Mouse (Mus musculus): ENCODE results near the gene Gba. TPM values are rescaled to one million over a fixed set of nuclear protein-coding genes. Genes with fewer than 3 reads are reported as not detected.

Gene Gba
- polyA plus RNA-seq, 1 experiment from 2014 or later, result 26.3 TPM

DNA sequence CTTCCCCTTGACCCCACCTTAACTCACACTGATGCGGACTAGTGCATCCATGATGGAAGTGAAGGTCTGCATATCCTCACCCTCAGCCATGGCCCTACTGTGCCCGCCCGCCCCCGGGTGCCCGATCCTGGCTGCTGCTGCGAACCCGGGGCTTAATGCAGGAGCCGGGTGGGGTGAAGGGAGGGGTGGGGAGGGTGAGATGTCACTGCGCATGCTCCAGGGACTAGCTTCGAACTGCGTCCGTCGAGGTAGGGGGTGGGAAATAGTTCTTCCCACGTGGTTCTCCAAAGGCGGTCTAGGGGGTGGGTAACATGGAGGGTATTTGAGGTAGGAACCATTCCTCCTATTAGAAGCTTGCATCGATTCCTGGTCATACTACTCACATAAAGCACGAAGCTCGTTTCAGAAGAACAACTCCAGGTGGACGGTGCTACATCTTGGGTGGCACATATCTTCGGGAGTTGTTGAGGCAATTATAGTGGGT, 43.0 kb downstream of the Gba start, which contains the start of gene Krtcap2:
Gene Krtcap2 (plus strand): TSS at position 279 of the 484 bp plus-strand sequence.
- 7% methylated on average over 20 of the region's 20 CpGs for WGBS (ENCODE audit: insufficient replicate concordance)
- Histone ChIP-seq H3K9me3 (ENCODE audit: low read length) (no peaks in the 10 kb centered on the region), H3K4me3 (ENCODE audit: low read depth, low read length) (peak within 1 kb of the TSS; percentile 65), H3K9ac (replicated peaks) (peak within 1 kb of the TSS; percentile 70), H3K36me3 (replicated peaks; ENCODE audit: insufficient read depth, low read length) (peaks cover 5% of the 10 kb centered on the region; the same call in 1 of the 2 replicates), H3K27ac (ENCODE audit: low read depth) (peak within 1 kb of the TSS; percentile 64), H3K4me2 (ENCODE audit: low read depth, low read length) (peak within 1 kb of the TSS; percentile 89), H3K27me3 (ENCODE audit: insufficient read depth, low read length) (peaks cover 14% of the 10 kb centered on the region), H3K4me1 (ENCODE audit: insufficient read depth) (peaks cover 39% of the 10 kb centered on the region)
- no peak for TF ChIP-seq EP300 (IDR thresholded peaks at IDR 0.05; ENCODE audit: low read depth)
- no peak for TF ChIP-seq CTCF (IDR thresholded peaks at IDR 0.05; ENCODE audit: low read depth)
- DNase-seq (no peak), ATAC-seq (no peak)

DNA sequence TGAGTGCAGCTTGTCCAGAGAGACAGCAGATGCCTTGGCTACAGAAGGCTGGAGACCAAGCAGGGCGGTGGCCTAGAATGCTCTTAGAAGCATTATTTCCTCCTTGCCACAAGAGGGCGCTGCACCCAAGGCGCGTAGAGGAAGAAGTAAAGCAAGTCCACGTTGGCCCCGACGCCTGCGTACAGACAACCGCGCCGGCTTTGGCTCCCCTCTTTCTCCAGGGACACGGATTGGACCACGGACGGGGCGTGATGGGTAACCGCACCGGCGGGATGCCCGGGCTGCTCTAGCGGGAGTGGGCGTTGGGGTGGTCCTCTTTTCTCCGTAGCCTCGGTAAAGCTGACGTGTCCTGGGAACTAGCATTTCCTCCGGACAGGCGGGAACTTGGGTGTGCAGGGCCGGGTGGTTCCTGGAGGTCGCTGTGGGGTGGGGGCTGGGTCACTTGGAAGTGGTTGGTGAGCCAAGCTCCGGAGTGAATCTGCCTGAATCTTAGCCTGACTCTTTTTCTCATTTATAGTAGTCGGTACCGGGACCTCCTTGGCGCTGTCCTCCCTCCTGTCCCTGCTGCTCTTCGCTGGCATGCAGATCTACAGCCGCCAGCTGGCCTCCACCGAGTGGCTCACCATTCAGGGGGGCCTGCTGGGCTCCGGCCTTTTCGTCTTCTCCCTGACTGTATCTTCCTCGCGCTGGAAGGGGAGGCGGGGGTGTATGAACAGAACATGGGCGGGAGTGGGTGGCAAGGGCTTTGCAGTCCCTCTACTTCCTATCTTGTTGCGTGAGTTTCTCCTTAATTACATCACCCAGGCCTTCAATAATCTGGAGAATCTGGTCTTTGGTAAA, 43.8 kb downstream of the Gba start, which contains the start of gene Trim46:
Gene Trim46 (minus strand): TSS at position 49 of the 840 bp plus-strand sequence.
- peak; percentile 99 for TF ChIP-seq CTCF (IDR thresholded peaks at IDR 0.05; ENCODE audit: low read depth)
- no peak for TF ChIP-seq EP300 (IDR thresholded peaks at IDR 0.05; ENCODE audit: low read depth)
- Histone ChIP-seq H3K9me3 (ENCODE audit: low read length) (no peaks in the 10 kb centered on the region), H3K27ac (ENCODE audit: low read depth) (peak within 1 kb of the TSS; percentile 64), H3K27me3 (ENCODE audit: insufficient read depth, low read length) (peaks cover 14% of the 10 kb centered on the region), H3K36me3 (replicated peaks; ENCODE audit: insufficient read depth, low read length) (peaks cover 5% of the 10 kb centered on the region; the same call in 1 of the 2 replicates), H3K4me2 (ENCODE audit: low read depth, low read length) (peak within 1 kb of the TSS; percentile 89), H3K9ac (replicated peaks) (peak within 1 kb of the TSS; percentile 70), H3K4me3 (ENCODE audit: low read depth, low read length) (peak within 1 kb of the TSS; percentile 65), H3K4me1 (ENCODE audit: insufficient read depth) (peaks cover 46% of the 10 kb centered on the region)
- peak; percentile 57 for ATAC-seq
- 1% methylated on average over 40 of the region's 42 CpGs for WGBS (ENCODE audit: insufficient replicate concordance)
- peak; percentile 89 for DNase-seq

DNA sequence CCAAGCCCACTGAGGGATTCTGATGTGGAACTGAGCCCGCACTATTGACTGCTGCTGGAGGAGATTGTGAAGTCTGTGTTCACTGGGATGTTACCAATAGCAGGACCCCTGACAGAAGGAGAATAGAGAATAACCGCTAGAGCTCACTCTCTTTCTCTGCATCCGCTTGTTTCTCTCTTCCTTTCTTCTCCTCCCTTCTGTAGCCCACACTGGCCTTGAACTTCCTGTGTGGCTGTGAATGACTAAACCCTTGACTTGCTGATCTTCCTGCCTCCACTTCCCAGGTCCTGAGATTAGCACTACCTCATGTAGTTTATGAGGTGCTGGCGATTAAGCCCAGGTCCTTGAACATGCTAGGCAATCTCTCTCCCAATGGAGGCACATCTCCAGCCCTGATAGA, 44.7 kb downstream of the Gba start:
- Histone ChIP-seq H3K27ac (ENCODE audit: low read depth) (no peak overlapping the region), H3K9ac (replicated peaks) (no peak overlapping the region), H3K27me3 (ENCODE audit: insufficient read depth, low read length) (peaks cover 14% of the 10 kb centered on the region), H3K4me1 (ENCODE audit: insufficient read depth) (peaks cover 51% of the 10 kb centered on the region), H3K36me3 (replicated peaks; ENCODE audit: insufficient read depth, low read length) (peaks cover 5% of the 10 kb centered on the region; the same call in 1 of the 2 replicates), H3K4me3 (ENCODE audit: low read depth, low read length) (no peak overlapping the region), H3K4me2 (ENCODE audit: low read depth, low read length) (peak overlapping the region; percentile 89), H3K9me3 (ENCODE audit: low read length) (no peaks in the 10 kb centered on the region)
- no peak for ATAC-seq
- DNase-seq, result no peak
- TF ChIP-seq EP300 (IDR thresholded peaks at IDR 0.05; ENCODE audit: low read depth) (no peak), CTCF (IDR thresholded peaks at IDR 0.05; ENCODE audit: low read depth) (no peak)
- WGBS (ENCODE audit: insufficient replicate concordance), result 63% methylated on average over 4 of the region's 4 CpGs

DNA sequence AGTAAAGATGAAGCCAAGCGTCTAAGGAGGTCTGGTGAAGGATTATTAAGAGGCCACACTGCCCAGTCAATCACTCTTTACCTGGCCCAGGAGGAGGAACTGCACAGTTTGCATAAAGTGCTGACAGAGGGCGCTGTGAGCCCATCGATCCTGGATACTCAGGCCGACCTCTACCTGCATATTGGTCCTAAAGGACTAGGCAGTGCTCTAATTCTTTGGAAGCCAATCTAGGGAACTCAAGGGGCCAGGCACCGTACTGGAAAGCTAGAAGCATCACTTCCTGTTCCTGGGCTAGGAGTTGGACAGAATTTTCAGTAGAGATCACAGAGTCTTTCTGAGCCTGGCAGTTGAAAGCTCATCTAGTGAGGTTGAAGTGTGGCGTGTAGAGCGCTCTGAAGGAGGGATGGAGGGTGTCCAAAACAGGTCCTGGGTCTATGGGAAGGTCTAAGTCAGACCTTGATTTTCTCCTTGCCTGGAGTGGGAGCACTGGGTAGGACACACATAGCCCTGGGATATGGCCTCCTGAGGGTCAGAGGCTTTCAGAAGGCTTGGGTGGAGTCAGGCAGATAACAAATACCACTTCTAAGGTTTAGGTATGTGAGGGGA, 47.8 kb downstream of the Gba start:
- Histone ChIP-seq H3K9ac (replicated peaks) (no peak overlapping the region), H3K27ac (ENCODE audit: low read depth) (peak overlapping the region; percentile 49), H3K9me3 (ENCODE audit: low read length) (no peaks in the 10 kb centered on the region), H3K27me3 (ENCODE audit: insufficient read depth, low read length) (no peaks in the 10 kb centered on the region), H3K4me3 (ENCODE audit: low read depth, low read length) (no peak overlapping the region), H3K4me2 (ENCODE audit: low read depth, low read length) (peak overlapping the region; percentile 65), H3K36me3 (replicated peaks; ENCODE audit: insufficient read depth, low read length) (peaks cover 5% of the 10 kb centered on the region; the same call in 1 of the 2 replicates), H3K4me1 (ENCODE audit: insufficient read depth) (peaks cover 33% of the 10 kb centered on the region)
- TF ChIP-seq CTCF (IDR thresholded peaks at IDR 0.05; ENCODE audit: low read depth) (peak; percentile 82), EP300 (IDR thresholded peaks at IDR 0.05; ENCODE audit: low read depth) (no peak)
- 18% methylated on average over 7 of the region's 7 CpGs for WGBS (ENCODE audit: insufficient replicate concordance)
- peak; percentile 70 for DNase-seq
- peak; percentile 41 for ATAC-seq

DNA sequence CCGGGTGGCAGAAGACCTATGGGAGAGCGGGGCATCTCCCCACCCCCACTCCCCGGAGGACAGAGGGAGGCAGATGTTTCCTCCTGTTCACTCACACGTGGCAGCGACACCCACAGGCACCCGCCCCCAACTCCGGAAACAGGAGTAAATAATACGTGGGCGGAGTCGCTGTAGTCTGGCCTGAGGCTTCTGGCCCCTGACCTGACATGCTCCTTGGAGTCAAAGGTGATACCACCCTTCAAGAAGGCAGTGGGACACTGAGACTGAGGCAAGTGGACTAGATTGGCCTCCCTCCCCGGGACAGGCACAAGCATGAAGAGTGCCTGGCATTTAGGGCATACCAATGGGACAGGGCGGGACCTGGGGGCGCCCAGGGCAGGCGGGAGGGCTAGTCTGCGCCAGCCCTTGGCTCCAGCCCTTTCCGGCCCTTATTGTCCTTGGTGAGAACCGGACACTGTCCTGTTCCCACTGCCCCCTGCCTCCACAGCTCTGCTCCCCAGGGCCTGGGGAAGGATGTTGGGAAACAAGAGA, 48.7 kb downstream of the Gba start:
- peaks cover 5% of the 10 kb centered on the region; the same call in 1 of the 2 replicates for H3K36me3 ChIP-seq (replicated peaks; ENCODE audit: insufficient read depth, low read length)
- H3K4me2 ChIP-seq (ENCODE audit: low read depth, low read length), result peak overlapping the region; percentile 65
- H3K9me3 ChIP-seq (ENCODE audit: low read length), result no peaks in the 10 kb centered on the region
- peak overlapping the region; percentile 32 for H3K4me3 ChIP-seq (ENCODE audit: low read depth, low read length)
- peaks cover 29% of the 10 kb centered on the region for H3K4me1 ChIP-seq (ENCODE audit: insufficient read depth)
- 2% methylated on average over 17 of the region's 17 CpGs for WGBS (ENCODE audit: insufficient replicate concordance)
- H3K27ac ChIP-seq (ENCODE audit: low read depth), result peak overlapping the region; percentile 55
- ATAC-seq (peak; percentile 66), DNase-seq (peak; percentile 73)
- H3K9ac ChIP-seq (replicated peaks), result peak overlapping the region; percentile 44
- H3K27me3 ChIP-seq (ENCODE audit: insufficient read depth, low read length), result no peaks in the 10 kb centered on the region
- no peak for TF ChIP-seq EP300 (IDR thresholded peaks at IDR 0.05; ENCODE audit: low read depth)
- TF ChIP-seq CTCF (IDR thresholded peaks at IDR 0.05; ENCODE audit: low read depth), result 0 out of 2 replicates have a peak, but pooled peaks have one; percentile 13

DNA sequence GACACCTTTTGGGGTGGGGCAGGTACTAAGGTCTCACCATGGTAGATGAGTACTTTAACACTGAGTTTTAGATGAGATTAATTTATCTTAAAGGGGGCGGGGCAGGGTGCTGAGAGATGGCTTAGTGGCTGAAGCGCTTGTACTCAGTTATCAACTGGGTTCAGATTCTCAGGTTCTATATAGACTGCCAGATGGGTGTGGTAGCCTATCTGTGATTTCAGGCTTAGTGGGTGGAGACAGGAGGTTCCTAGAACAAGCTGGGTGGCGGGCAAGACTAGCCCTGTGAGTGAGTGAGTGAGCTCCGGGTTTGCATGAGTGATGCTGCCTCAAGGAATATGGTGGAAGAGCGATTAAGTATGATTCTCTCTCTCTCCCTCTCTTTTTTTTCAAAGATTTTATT, 52.3 kb downstream of the Gba start:
- Histone ChIP-seq H3K4me1 (ENCODE audit: insufficient read depth) (peaks cover 15% of the 10 kb centered on the region), H3K9ac (replicated peaks) (no peak overlapping the region), H3K4me2 (ENCODE audit: low read depth, low read length) (no peak overlapping the region), H3K27ac (ENCODE audit: low read depth) (no peak overlapping the region), H3K27me3 (ENCODE audit: insufficient read depth, low read length) (no peaks in the 10 kb centered on the region), H3K4me3 (ENCODE audit: low read depth, low read length) (no peak overlapping the region), H3K9me3 (ENCODE audit: low read length) (no peaks in the 10 kb centered on the region), H3K36me3 (replicated peaks; ENCODE audit: insufficient read depth, low read length) (no peaks in the 10 kb centered on the region)
- ATAC-seq (no peak), DNase-seq (no peak)
- TF ChIP-seq CTCF (IDR thresholded peaks at IDR 0.05; ENCODE audit: low read depth) (no peak), EP300 (IDR thresholded peaks at IDR 0.05; ENCODE audit: low read depth) (no peak)
- 73% methylated on average over 5 of the region's 5 CpGs for WGBS (ENCODE audit: insufficient replicate concordance)

Data from liver, postnatal 0 days (tissue).